Mouse (Mus musculus): ENCODE measurements around the gene Mtx1. TPM values are rescaled to one million over a fixed set of nuclear protein-coding genes. Genes with fewer than 3 reads are reported as not detected.
A peak's percentile ranks its signal among the peaks of the same experiment; 100 is the strongest.
"Not testable (repeated sequence)": the region's sequence is repeated elsewhere in the genome, so short reads cannot be mapped to it uniquely, and the experiment has no call there.

Gene Mtx1
- total RNA-seq, 2 experiments from 2014 or later, result 45.3 to 57.8 TPM

- ATAC-seq (ENCODE audit: poor library complexity, severe bottlenecking), result no peak
Measured at GRCm38 (mm10) chr3:89187197-89187596, 39.7 kb downstream of the Mtx1 start.

GRCm38 (mm10) chr3:89183959-89184315 is 43.0 kb downstream of the Mtx1 start:
- ATAC-seq (ENCODE audit: poor library complexity, severe bottlenecking), result no peak

DNA sequence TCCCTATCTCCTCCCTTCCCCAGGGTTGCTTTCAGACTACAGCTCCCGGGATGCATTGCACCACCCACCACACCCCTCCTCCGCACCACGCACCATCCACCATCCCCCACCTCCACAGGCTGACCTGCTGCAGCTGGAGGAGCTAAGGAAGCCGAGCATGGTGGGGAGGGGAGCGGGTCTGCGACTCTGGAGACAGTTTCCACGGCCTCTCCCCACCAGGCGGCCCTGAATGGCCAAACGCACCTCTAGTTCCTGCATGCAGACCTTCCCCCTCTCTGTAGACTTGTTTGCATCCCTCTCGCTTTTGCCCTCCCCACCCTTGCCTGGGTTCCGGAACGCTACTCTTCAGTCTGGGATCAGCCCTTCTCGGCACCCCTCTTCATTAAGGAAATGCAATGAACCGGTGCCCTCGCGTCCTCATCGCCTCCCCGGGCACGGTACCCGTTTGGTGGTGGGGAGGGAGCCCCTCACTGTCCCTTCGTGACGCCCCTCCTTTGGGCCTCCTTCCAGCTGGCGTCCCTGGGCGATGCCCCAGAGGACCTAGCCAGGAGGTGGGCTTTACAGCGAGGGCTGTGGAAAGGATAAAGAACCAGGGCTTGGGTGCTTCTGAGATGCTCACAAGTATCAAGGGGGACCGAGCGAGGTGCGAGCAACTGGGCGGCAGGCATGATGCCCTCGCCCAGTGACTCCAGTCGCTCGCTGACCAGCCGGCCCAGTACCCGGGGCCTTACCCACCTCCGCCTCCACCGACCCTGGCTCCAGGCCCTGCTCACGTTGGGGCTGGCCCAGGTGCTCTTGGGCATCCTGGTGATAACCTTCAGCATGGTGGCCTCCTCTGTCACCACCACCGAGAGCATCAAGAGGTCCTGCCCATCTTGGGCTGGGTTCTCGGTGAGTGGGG is 43.6 kb downstream of the Mtx1 start, which contains the start of gene Fam189b:
TSS of gene Fam189b (plus strand) at position 86 of the 901 bp plus-strand sequence.
- ATAC-seq (ENCODE audit: poor library complexity, severe bottlenecking), result peak; percentile 90

- ATAC-seq (ENCODE audit: poor library complexity, severe bottlenecking), result peak; percentile 26
Measured at GRCm38 (mm10) chr3:89182531-89183057, 44.3 kb downstream of the Mtx1 start.

GRCm38 (mm10) chr3:89181749-89182500 is 45.0 kb downstream of the Mtx1 start:
- no peak for ATAC-seq (ENCODE audit: poor library complexity, severe bottlenecking)

DNA sequence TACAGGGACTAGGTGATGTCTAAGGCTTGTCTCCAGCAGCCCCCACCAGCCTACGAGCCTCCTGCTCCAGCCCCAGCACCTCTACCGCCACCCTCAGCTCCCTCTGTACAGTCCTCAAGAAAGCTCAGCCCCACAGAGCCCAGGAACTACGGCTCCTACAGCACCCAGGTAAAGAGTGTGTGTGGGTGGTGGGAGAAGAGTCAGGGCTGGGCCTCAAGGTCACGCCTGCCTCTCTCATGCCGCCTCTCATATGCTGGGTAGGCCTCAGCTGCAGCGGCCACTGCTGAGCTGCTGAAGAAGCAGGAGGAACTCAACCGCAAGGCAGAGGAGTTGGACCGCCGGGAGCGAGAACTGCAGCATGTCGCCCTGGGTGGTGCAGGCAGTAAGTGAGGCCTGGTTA is 47.8 kb downstream of the Mtx1 start:
- ATAC-seq (ENCODE audit: poor library complexity, severe bottlenecking), result no peak

DNA sequence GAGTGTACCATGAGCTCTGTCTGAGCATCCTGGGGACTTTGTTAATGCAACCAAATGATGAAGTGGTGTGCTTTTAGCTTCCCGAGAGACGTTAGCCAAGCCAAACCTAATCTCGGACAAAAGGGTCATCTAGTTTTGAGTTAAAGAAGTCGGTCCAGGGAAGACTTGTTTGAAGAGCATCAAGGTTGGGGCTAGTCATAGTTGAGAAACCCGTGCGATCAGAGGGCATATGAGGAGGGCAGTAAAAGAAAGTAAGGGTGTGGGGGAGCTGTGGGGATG is 48.8 kb downstream of the Mtx1 start:
- ATAC-seq (ENCODE audit: poor library complexity, severe bottlenecking), result no peak

- peak; percentile 95 for ATAC-seq (ENCODE audit: poor library complexity, severe bottlenecking)
Measured at GRCm38 (mm10) chr3:89177242-89178106, 49.4 kb downstream of the Mtx1 start, which contains the start of gene Scamp3. TSS of gene Scamp3 (plus strand) at chr3:89177473.

GRCm38 (mm10) chr3:89176421-89176820 is 50.5 kb downstream of the Mtx1 start:
- no peak for ATAC-seq (ENCODE audit: poor library complexity, severe bottlenecking)

- no peak for ATAC-seq (ENCODE audit: poor library complexity, severe bottlenecking)
Measured at GRCm38 (mm10) chr3:89175544-89175943, 51.3 kb downstream of the Mtx1 start.

DNA sequence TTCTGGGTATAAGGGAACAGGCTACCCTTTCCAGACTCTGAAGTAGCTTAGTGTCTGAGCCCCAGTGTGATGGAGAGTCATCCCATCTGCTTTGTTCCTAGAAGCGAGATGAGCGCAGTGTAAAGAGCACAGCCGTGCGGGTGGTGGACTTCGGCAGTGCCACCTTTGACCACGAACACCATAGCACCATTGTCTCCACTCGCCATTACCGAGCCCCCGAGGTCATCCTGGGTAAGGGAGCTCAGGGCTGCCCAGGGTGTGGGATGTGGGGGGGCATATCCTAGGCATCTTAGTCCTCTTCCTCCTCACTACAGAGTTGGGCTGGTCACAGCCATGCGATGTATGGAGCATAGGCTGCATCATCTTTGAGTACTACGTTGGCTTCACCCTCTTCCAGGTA is 52.0 kb downstream of the Mtx1 start:
- no peak for ATAC-seq (ENCODE audit: poor library complexity, severe bottlenecking)

DNA sequence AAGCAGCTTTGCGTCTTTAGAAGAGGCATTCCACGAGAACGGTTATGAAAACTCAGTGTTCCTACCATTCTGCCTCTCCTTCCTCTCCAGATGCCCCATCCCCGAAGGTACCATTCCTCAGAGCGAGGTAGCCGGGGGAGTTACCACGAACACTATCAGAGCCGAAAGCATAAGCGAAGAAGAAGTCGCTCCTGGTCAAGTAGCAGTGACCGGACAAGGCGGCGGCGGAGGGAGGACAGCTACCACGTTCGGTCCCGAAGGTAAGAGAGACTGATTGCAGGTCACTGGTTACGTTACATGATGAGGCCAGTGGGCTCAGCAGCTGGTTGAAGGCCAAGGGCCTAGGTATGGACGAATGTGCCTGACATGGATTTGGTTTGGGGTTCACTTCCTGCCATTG is 59.9 kb downstream of the Mtx1 start:
- ATAC-seq (ENCODE audit: poor library complexity, severe bottlenecking), result no peak

GRCm38 (mm10) chr3:89165268-89165870 is 61.5 kb downstream of the Mtx1 start:
- no peak for ATAC-seq (ENCODE audit: poor library complexity, severe bottlenecking)

DNA sequence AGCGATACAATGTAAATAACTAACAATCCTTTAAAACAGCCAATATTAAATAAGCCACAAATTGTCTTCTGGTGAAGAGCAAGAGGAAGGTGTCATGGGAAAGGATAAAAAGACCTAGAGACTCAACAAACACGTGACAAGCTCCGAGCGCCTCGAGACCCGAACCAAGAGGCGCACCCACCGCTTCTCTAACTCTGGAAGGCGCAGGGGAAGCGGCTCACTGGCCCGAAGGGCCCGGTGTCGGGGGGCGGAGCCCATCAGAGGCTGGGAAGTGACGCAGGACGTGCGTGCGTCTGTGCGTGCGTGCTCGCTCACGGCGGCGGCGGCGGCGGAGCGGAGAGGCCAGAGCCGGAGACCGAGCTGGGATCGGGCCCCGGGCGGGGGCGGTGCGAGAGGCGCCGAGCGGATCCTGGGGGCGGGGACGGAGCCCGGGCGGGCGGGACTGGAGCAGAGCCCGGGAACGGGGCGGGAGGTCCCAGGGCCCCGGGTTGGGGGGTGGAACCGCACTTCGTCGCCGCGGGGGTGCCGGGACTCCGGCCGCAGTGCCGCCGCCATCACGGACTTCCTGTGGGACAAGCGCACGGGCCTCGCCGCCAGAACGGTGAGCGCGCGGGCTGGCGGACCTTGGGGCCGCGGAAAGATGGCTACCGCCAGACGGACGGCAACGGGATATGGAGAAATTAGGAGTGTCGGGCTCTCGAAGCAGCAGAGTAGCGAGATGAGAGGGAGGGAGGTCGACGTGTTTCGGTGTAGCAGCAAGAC is 62.2 kb downstream of the Mtx1 start, which contains the start of gene Clk2:
TSS of gene Clk2 (plus strand) at position 290 of the 762 bp plus-strand sequence.
- ATAC-seq (ENCODE audit: poor library complexity, severe bottlenecking), result peak; percentile 99

- no peak for ATAC-seq (ENCODE audit: poor library complexity, severe bottlenecking)
Measured at GRCm38 (mm10) chr3:89163643-89164245, 63.1 kb downstream of the Mtx1 start.

GRCm38 (mm10) chr3:89163123-89163522 is 63.8 kb downstream of the Mtx1 start:
- no peak for ATAC-seq (ENCODE audit: poor library complexity, severe bottlenecking)

- no peak for ATAC-seq (ENCODE audit: poor library complexity, severe bottlenecking)
Measured at GRCm38 (mm10) chr3:89161786-89162185, 65.1 kb downstream of the Mtx1 start.

GRCm38 (mm10) chr3:89161207-89161606 is 65.7 kb downstream of the Mtx1 start:
- not testable (repeated sequence) for ATAC-seq (ENCODE audit: poor library complexity, severe bottlenecking)

Measured in megakaryocyte, adult 5-6 weeks (primary cell).